Mouse (Mus musculus) right cerebral cortex, adult 18-20 months (tissue): ENCODE data around the gene Lingo2.

ENCODE experiments used
- DNase-seq: peaks from one replicate; pipeline ENCODE4 v3.0.0; 2022; ENCODE audit warnings: mixed read lengths

Lingo2 gene

DNA sequence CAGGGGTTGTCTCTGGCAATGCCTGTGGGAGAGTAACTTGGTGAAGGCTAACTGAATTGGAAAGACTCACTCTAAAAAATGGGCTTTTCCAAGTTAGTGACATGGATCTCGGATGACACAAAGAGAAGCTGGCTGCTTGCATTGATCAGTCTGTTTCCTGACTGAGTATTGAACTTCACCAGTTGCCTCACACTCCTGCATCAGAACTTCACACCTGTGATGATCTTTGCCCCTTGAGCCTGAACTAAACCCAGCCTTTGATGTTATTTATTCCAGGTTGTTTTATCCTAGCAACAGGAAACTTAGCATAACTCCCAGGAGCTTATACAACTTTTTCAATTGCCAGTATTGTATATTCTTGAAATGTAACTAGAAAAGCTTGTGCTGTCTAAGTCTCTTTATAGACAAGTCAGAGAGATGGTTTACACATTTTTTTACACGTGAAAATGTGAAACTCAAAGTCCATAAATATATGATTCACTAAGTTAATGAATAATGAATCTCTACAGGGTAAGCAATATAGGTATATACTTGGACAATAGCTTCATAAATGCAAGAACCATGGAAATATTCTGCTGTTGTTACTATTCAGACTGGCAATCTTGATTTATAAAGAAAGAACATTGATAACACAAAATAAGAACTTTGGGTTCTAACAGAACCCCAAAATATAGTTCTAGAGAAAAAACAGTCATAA, 410.7 kb downstream of the Lingo2 start:
- DNase-seq: no peak

DNA sequence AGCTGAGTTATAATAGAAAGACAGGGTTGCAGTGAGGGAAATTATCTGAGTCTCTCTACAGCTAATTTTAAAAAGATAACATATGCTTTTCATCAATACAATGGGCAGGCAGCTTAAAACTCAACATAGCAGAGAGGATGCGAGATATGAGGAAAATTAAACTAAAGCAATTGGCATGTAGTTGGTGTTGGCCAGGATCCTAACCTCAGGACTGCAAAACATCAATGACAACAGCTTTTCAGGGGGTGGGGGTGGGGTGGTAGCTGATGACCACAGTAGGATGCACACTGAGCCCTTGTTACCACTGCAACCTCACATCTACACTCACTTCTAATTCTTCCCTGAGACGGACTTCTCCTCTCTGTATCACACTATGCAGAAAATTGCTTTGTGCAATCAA, 417.7 kb downstream of the Lingo2 start:
- no peak for DNase-seq

DNA sequence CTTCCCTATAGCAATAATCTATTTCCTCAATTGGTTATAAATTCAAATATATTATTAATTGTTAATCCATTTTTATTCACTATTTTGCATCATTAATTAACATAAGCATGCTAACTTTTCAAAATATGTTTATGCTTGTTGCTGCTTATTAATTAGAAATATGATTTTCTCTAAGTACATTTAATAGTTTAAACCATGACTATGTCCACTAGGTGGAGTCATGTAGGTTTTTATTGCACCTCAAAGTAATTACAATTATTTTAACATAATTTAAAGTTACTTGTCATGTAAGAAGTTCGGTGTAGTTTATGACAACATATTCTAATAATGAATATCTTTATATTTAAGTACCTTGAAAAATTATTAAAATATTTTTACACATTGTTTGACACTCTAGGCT, 461.3 kb downstream of the Lingo2 start:
- no peak for DNase-seq

DNA sequence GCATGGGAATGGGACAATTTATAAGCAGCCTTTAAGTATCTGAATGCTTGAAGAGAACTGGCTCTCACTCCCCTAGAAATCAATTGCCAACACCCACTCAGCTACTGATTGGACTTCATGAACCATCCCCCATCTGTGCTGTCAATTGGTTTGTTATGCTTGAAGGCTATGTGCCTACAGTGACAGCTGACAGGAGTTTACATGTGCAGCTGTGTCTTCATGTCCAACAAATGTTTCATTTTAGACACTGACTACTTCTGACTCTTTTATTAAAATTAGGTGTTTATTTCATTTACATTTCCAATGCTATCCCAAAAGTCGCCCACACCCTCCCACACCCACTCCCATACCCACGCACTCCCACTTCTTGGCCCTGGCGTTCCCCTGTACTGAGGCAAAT, 516.3 kb downstream of the Lingo2 start:
- DNase-seq: no peak

DNA sequence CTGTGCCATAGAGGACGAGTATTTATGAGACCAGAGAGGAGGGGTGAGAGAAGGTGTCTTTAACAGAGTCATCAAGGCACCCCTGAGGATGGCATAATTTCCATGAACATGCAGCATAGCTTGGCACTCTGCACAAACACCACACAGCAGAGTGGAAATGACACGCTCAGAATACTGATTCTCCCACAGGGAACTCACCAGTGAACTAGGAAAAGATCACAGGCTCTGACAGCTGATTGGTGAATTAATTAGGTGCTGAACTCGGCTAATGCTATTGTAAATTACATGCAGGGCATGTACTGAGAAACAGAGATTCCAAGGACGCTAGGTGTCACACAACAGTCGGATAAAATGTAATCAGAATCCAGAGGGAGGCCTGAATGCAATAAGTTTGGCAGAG, 525.4 kb downstream of the Lingo2 start:
- no peak for DNase-seq

DNA sequence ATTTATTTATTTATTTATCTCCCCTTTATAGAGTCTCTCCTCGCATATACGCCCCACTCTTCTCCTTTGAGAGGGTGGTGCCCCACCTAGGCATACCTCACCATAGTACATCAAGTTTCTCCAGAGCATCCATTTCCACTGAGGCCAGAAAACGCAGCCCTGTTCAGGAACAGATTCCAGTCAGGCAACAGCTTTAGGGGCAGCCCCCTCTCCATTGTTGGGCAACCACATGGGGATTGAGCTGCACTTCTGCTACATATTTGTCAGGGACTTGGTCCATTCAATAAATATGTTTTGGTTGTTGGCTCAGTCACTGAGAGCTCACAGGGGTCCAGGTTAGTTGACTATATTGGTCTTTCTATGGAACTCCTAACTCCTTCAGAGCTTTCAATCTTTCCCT, 544.2 kb downstream of the Lingo2 start:
- DNase-seq: no peak

DNA sequence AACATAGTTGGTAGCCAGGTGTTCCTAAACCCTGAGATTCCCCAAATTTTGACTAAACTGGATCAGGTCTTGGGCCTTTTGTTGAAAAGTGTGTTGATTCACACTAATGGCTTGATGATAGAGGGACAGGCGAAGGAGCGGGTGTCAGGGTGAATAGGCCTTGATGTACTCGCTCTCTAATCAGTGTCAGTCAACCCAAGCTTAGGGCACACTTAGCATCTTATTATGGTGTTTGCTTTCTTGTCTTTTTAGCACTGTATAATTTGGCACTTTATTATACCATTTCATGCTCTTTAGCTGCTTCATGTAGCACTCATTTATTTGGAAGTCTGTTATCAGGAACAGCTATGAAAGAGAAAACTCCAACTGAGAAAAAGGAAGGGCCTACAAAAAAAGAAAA, 582.6 kb downstream of the Lingo2 start:
- no peak for DNase-seq

DNA sequence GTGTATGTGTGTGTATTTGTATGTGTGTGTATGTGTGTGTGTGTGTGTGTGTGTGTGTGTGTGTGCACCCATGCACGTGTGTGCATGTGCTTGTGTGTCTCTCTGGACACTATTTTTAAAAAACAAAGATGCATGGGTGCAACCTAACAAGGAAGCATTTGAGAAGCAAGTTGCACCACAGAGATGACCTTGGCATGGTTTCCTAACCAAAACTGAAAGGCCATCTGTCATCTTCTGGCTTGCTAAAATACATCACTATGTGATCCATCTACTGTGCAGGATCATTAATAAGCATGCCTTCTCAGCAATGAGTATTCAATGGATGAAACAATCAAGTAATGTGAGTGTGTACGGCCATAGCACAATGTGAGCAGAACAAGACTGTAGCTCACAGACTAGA, 597.1 kb downstream of the Lingo2 start:
- DNase-seq: no peak

DNA sequence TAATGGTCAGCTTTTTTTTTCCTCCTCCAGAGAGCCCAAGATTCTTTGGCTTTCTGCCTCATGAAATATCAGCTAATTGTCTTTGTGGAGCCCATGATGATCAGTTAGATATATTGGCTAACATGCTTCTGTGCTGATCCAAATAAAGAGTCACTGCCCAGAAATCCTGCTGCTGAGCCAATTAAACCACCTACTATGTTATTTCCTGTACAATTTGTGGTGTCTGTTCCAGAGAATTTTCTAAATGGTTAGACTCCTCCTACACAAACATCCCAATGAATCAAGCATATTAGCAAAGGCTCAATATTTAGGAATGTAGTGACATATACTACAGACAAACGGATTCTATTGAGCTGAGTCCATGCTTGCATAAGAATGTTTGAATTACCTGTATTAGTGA, 619.8 kb downstream of the Lingo2 start:
- no peak for DNase-seq

DNA sequence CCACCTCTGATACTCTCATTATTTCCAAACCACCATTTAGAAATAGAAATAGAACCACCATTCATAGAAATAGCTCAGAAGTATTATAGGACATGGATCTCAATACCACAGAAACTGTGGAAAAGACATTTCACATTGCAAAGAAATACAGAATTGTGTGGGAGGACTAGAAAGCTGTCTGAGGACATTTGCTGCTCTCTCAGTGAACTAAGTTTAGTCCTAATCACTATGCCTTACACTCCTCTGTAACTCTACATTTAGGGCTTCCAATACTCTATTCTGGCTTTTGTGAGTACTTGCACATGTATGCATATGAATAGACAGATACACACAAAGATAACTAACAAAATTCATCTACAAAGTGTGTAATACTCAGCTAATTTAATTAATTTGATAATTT, 625.9 kb downstream of the Lingo2 start:
- no peak for DNase-seq

DNA sequence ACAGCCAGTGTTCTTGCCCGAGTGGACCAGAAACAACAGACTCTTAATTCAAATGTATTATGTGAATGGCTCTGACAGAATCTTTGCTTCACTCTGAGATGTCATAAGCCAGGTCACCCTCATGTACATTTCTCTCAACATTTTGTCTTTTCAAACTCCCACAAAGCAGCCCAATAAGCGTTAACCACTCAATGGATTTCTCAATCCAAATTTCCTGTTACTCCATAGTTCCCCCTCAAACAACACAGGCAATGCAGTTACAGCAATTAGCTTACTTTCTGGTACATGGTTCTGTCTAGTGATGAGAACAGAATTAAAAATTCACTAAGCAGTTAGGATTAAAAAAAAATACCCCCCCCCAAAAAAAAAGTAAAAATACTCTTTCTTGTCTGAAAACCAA, 638.5 kb downstream of the Lingo2 start:
- DNase-seq: no peak

DNA sequence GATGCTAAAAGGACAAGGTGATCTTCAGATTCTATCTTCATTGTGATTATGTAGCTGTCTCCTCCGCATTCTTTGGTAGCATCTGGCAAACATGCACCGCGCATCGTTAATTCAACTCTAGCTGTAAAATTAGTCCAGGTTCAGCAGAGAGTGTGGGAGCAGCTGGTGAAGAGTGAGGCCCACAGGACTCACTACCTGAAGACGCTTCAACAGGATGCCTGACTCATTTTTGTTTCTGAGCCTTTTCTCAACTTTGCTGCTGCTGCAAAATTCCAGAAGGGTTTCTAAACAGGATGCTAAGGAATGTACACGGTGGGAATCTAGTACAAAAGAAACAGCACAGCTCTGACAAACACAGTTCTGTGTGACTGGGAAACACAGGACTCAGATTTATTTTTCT, 640.1 kb downstream of the Lingo2 start:
- peak; percentile 26 for DNase-seq

DNA sequence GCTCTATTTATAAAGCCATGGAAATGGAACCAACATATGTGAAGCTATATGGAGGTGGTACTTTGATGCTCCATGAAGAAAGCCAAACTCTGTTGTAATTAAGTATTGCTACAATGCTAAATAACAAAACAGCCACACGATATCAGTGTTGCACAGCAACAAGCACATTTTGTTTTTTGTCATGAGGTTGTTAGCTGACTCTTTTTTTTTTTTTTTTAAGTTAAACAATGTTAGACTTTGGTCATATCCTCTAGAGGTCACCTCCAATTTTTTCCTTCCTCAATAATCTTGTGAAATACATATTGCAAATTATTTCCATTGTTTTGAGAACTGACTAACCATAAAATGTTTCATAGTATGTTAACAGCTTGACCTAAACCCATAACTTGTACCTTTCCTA, 646.3 kb downstream of the Lingo2 start:
- DNase-seq: no peak

DNA sequence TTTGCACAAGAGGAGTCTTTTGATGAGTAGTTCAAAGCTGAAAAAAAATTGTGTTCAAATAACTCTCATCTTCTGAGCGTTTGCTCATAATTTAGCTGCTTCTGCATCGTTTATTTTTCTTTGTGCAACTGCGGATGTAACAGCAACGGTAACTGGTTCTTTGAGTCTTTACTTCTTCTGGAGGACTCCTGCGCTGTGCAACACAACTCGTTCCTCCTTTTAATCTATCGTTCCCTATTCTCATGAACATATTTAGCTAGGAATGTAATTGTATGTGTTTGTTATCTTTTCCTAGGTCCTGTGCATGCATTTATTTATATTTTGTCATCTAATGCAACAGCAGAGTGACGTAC, 661.9 kb downstream of the Lingo2 start:
- no peak for DNase-seq

DNA sequence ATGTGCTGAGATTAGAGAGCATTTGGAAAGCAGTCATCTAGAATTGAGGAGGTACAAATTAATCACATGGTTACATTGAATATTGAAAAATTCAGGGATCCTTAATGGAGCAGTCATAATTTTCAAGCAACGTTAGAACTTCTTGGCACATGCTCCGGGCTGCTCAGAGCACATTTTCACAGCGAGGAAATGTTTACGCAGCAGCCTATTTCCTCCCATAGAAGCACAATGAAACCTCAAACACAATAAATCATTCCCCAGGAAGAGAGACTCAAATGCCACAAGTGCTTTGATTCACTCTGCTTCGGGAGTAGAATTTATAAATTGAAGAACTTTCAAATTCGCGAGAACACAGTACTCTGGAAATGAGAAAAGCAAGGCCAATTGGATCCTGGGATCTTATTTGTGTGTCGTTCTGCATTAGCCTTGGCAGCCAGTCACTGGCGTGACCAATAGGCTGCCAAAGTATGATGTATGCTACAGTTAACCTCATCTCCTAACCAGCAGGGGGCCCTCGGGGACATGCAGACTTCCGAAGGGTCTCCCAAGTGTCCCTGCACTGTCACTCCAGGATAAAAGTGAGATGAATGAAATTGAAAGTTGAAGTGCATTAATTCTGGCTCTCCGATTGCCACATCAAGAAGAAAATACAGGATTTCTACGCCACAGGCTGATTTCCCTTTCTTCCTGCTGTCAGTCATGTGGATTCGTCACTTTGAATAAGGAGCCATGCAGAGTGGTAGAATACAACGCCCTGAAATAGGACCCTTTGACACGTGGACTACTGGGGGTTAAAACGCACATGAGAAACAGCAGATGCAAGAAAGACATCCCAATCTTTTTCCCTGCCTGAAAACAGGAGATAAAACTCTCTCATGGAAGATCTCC, 662.5 kb downstream of the Lingo2 start:
- DNase-seq: peak; percentile 76

DNA sequence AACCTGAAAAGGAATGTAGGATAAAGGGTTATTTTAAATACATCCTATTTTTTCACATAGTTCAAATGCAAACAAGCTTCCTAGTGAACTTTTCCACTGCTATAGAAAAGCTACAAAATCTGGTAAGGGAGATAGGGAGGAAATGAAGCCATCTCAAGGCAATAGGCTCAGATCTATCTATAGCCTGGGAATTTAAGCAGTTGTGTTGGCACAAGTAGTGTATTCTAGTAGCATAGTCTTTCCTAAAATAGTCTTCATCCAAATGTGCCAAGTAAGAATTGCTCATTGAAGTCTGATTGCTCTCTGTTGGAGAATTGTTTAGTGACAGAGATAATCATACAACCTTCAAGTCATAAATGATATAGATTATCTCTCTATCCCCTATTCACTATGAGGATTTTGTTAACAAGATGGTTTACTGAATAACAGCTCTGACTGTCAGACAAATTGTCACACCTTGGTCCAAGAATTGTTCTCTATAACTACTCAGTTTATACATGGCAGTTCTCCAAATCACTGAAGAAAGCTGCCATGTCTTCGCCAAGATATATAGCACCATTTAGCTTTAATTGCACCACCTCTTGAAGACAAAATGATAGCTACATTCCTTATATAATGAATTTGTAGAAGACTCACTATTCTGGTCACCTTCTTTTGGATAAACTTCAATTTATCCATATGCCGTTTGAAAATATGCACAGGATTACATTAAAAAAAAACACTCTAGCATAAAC, 688.9 kb downstream of the Lingo2 start:
- no peak for DNase-seq

DNA sequence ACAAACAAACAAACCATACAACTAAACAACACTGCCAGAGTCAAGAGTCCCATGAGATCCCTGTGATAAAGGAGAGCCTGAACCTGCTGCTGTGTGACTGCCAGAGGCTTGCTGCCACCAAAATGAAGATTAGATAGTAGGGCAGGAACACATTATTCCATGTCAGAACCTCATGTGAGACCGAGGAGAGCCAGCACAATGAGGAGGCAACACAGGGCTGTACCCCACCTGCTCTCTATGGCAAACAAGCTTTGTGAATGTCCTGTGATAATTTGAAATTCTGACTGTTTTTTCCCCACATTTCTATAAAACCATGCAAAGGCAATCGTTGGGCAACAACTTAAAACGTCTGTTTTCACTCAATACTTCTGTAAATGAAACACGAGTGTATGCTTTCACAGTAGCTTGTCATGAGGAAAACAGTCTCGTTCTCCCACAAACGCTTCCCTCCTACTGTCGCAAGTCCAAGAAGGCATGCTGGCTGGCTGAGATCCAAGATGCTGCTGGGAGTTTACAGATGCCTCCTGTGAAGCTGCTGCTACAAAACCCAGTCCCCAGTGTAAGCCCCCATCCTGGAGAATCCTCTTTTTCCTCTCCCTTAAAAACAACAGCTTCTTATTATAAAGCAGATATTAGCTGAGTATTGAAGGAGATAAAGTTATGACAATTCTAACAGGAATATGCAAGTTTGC, 765.2 kb downstream of the Lingo2 start:
- peak; percentile 63 for DNase-seq

DNA sequence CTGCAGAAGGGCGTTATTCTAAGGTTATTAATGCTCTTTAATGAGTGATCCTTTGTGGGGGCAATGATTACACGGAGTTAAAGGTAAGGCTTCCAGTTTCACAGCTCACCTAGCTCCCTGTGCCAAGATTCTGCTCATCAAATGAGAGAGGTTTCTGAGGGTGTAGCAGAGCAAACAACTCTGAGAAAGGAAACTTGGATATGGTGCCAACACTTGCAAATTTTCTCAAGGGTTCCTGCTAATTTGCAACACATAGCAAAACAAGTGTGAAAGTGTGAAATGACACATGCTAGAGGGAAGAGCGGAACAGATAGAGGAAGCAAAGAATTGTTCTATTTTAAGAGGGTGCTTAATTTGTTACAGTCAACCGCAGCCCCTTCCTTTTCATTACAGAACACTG, 767.9 kb downstream of the Lingo2 start:
- DNase-seq: peak; percentile 39

DNA sequence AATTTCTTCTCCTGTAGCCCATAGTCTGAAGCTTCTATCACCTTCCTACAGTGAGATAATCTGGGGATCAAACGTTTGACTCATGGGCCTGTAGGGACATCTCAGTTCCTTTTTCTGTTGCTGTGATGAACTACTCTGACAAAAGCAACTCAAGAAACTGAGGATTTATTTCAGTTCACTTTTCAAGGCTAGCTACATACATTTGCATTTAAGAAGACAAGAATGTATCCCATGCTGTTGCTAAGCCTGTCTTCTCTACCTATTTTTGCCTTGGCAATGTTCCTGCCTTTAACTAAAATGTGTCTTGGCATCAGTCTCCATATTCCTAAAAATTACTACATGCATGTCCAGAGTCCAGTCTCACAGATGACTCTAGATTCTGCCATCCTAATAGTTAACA, 781.4 kb downstream of the Lingo2 start:
- no peak for DNase-seq

DNA sequence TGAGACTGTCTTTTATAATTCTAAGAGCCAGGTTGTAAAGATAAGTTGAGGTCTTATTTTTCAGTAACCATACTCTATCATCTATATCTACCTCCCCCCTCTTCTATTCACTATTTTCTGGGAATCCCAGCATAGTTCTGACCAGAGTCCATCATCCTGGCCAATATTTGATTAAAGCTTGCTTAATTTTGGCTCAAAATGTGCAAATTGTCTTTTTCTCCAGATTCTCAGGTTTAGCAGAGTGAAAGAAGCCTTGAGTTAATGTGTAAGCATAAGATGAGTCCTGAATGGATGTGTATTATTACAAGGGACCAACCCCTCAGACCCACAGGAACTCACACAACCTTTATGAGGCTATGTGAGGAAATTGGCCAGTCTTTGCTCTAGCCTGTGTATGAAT, 820.2 kb downstream of the Lingo2 start:
- no peak for DNase-seq

DNA sequence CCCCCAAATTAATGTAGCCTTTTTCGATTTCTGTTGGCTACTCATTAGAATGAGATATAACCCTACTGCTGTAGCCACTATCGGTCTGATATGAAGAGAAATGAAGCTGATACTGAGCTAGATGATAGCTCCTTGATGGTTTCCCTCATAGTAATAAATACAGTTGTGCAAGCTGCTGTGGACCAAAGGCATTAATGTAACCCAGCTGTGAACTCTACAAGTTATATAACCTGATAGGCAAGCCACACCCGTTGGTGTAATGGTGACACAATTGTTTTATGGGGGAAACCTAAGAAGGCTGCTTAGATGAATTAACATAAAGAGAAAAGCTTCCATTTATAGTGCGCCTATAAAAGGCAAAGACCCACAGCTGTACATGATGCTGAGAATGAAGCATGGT, 856.1 kb downstream of the Lingo2 start:
- no peak for DNase-seq

DNA sequence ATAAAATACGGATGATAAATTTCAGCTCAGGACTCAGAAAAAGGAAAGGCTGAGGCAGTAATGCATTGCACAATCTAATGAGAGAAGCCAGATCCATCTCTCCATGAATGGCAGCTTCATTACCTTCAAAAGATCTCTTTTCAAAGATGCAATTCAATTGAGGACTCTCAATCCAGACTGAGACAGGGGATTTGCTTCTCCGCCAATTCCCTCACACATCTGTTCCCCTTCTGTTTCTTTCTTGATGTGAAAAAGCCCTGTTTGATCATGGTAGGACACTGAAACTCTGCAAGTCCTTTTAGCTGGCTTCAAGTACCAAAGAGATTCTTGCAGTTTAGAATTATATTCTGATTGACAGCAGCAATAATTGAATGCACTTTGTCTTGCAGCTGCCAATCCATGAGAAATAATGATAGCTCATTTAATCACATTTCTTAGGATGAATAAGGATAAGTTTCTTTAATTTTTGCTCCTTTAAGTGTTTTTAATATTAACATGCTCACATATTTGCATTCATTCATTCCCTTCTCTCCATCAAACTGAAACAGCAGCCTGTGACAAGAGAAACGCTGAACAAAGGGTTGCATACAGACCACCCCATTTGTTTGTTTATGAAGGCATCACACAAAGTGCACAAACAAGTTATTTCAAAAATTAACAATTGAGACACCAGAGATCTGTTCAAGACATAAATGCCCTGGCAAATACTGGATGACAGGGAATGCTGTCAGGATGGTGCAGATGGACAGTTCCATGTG, 870.3 kb downstream of the Lingo2 start:
- no peak for DNase-seq
